ENCODE assay signal across 8 mouse cellular contexts in the genomic region with DNA sequence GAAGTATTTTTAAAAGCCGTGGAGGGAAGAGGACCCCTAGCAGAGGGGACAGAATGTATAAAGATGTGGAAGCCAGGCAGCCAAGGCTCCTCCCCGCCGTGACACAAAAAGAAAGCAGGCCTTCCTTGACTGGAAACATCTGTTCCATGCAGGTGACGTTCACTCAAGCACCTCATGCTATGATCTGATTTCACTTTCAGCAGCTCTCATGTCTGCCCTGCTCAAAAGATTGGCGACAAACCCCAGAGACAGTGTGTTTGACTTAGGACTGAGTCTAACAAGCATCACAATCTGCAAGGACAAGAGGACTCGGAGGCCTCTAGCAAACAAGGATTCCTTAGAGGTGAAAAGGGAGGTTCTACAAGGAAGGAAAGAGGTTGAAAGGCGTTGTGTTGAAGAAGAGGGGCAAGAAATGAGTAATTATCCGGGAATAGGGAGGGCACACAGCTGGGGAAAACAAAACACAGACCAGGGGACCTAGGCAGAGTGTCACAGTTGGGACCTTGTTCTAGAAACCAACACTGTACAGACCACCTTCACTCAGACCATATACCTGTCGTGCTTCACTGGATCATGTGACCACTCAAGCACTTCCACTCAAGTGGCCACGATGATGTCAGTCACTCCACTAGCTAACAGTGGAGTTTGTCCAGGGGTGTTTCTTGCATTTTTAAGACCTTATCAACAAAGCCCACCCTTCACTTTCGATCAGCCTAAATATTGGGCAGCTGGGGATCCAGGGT. TPM values are rescaled to one million over a fixed set of nuclear protein-coding genes. Genes with fewer than 3 reads are reported as not detected.
A peak's percentile ranks its signal among the peaks of the same experiment; 100 is the strongest.
DNase-seq lines count a peak whose midpoint lies in the region; ATAC-seq lines count a peak whose summit lies in the region.
"Had no signal": no experiment of that assay in that cellular context is flagged by ENCODE, and none has a peak within 500 bp of the region (broad histone marks: within the 10 kb centered on the region; RNA-seq: fewer than 3 reads in every experiment).

No protein-coding gene starts in this region.

- 63% methylated on average over 11 of the region's 11 CpGs for WGBS in forebrain, embryonic 10.5 days
- WGBS in limb, embryonic 10.5 days = 42% methylated on average over 11 of the region's 11 CpGs
- 65% methylated on average over 11 of the region's 11 CpGs for WGBS in midbrain, embryonic 15.5 days

- H3K9me3 ChIP-seq in forebrain, embryonic 10.5 days = no peaks in the 10 kb centered on the region
- H3K9me3 ChIP-seq in limb, embryonic 10.5 days (replicated peaks) = no peaks in the 10 kb centered on the region
- no peaks in the 10 kb centered on the region for H3K9me3 ChIP-seq in midbrain, embryonic 15.5 days

- H3K27ac ChIP-seq in forebrain, embryonic 10.5 days = peak overlapping the region; percentile 87
- H3K27ac ChIP-seq in limb, embryonic 10.5 days = peak overlapping the region; percentile 74
- peak overlapping the region; percentile 80 for H3K27ac ChIP-seq in midbrain, embryonic 15.5 days

- no peaks in the 10 kb centered on the region for H3K36me3 ChIP-seq in forebrain, embryonic 10.5 days (replicated peaks)
- no peaks in the 10 kb centered on the region for H3K36me3 ChIP-seq in limb, embryonic 10.5 days
- H3K36me3 ChIP-seq in midbrain, embryonic 15.5 days (replicated peaks) = no peaks in the 10 kb centered on the region

- H3K9ac ChIP-seq in midbrain, embryonic 15.5 days = no peak overlapping the region

- DNase-seq in embryo, embryonic 10.5 days (ENCODE audit: low spot score) = peak; percentile 33
- no peak for DNase-seq in forebrain, embryonic 10.5 days (ENCODE audit: extremely low spot score, low spot score)
- peak; percentile 34 for DNase-seq in limb, embryonic 10.5 days (ENCODE audit: low spot score)
- DNase-seq in cerebellum, postnatal 4 days (ENCODE audit: low spot score in 2 of 2) = no peak
- no peak for DNase-seq in layer of hippocampus, postnatal 36 days
- no peak for DNase-seq in ovary, postnatal 10 days (ENCODE audit: low spot score)

- H3K4me3 ChIP-seq in forebrain, embryonic 10.5 days = 0 out of 2 replicates have a peak overlapping the region, but pooled peaks have one; percentile 54
- H3K4me3 ChIP-seq in limb, embryonic 10.5 days = no peak overlapping the region
- H3K4me3 ChIP-seq in midbrain, embryonic 15.5 days = no peak overlapping the region

- no peak overlapping the region for H3K4me2 ChIP-seq in midbrain, embryonic 15.5 days

- H3K4me1 ChIP-seq in forebrain, embryonic 10.5 days = peaks cover 38% of the 10 kb centered on the region
- peaks cover 24% of the 10 kb centered on the region for H3K4me1 ChIP-seq in limb, embryonic 10.5 days
- H3K4me1 ChIP-seq in midbrain, embryonic 15.5 days = peaks cover 22% of the 10 kb centered on the region

- peak; percentile 27; the same call in 1 of the 2 replicates for ATAC-seq in midbrain, embryonic 15.5 days (replicated peaks)

- H3K27me3 ChIP-seq in forebrain, embryonic 10.5 days (ENCODE audit: poor library complexity, severe bottlenecking) = peaks cover 4% of the 10 kb centered on the region; the same call in 1 of the 2 replicates
- no peaks in the 10 kb centered on the region for H3K27me3 ChIP-seq in limb, embryonic 10.5 days (ENCODE audit: low read depth, poor library complexity, severe bottlenecking)
- H3K27me3 ChIP-seq in midbrain, embryonic 15.5 days (replicated peaks) = no peaks in the 10 kb centered on the region

RNA-seq across cellular contexts. Expression of a gene that starts 27.2 kb away (rescaled TPM):
- not detected in 2 replicates for polyA plus RNA-seq in forebrain, embryonic 10.5 days (2016; fragmentation: Nextera tagmentation; extraction: Ambion mirVana)
- polyA plus RNA-seq in limb, embryonic 10.5 days (2016; fragmentation: Nextera tagmentation; extraction: Ambion mirVana) = not detected in 2 replicates
- polyA plus RNA-seq in midbrain, embryonic 15.5 days (2015; fragmentation: Nextera tagmentation; extraction: Ambion mirVana) = not detected in 2 replicates
- not detected for total RNA-seq in layer of hippocampus, postnatal 36 days (2021)
- total RNA-seq: common myeloid progenitor, adult 5-6 weeks had no signal

RNA-seq across cellular contexts. Expression of a gene that starts 41.4 kb away (rescaled TPM):
- polyA plus RNA-seq in forebrain, embryonic 10.5 days (2016; fragmentation: Nextera tagmentation; extraction: Ambion mirVana) = 0.63 and 0.86 TPM in 2 replicates
- polyA plus RNA-seq in limb, embryonic 10.5 days (2016; fragmentation: Nextera tagmentation; extraction: Ambion mirVana) = 1.1 and 2.0 TPM in 2 replicates
- polyA plus RNA-seq in midbrain, embryonic 15.5 days (2015; fragmentation: Nextera tagmentation; extraction: Ambion mirVana) = 0.54 and 0.59 TPM in 2 replicates
- under 1 TPM; 0.42 to 0.56 TPM for total RNA-seq in layer of hippocampus, postnatal 36 days (2021)

Comparison
In these comparisons a context has a peak if more than half of its experiments do, and no peak if none do; other contexts are left out.
1. DNase-seq: peak in embryo, embryonic 10.5 days (single experiment) and limb, embryonic 10.5 days (single experiment); none in forebrain, embryonic 10.5 days (single experiment), cerebellum, postnatal 4 days (0 of 2), layer of hippocampus, postnatal 36 days (0 of 2) and ovary, postnatal 10 days (single experiment).
2. Peak in every context shown above with its lines, with median percentiles within 50 percentile points of each other: H3K27ac ChIP-seq.